Mouse (Mus musculus): ENCODE measurements around the gene Arrdc2.

GRCm38 (mm10) chr8:70801830-70802229 is 37.7 kb downstream of the Arrdc2 start:
- TF ChIP-seq CTCF (IDR thresholded peaks at IDR 0.05; ENCODE audit: control insufficient read depth, insufficient read depth, insufficient replicate concordance, low read depth, low read length) = no peak
- no peak for TF ChIP-seq POLR2A (IDR thresholded peaks at IDR 0.05; ENCODE audit: control insufficient read depth, low read depth, low read length)
